Mouse (Mus musculus) kidney, embryonic 16.5 days (tissue): Measurements from ENCODE around the gene Evpl. TPM values are rescaled to one million over a fixed set of nuclear protein-coding genes. Genes with fewer than 3 reads are reported as not detected.

Experiments
- ATAC-seq: fragments of 200-750 bp; cut with Nextera tagmentation; 2 replicates; pipeline ENCODE4 v1.8.0; 2017; ENCODE audit warnings: moderate TSS enrichment; ENCODE audit not compliant: low FRiP score, low TSS enrichment
- H3K27ac ChIP-seq: fragments of 300-500 bp; sonication (generic); 2 replicates; pipeline ENCODE4 v1.5.1; 2014; ENCODE audit warnings: low read length
- H3K27me3 ChIP-seq: fragments of 300-500 bp; sonication (generic); 2 replicates; pipeline ENCODE4 v1.6.1; 2014; ENCODE audit warnings: low read length, control low read depth, mixed read lengths; ENCODE audit not compliant: insufficient read depth
- H3K36me3 ChIP-seq: fragments of 300-500 bp; sonication (generic); 2 replicates; pipeline ENCODE4 v1.6.1; 2014; ENCODE audit warnings: low read length, control low read depth, mixed read lengths; ENCODE audit not compliant: insufficient read depth
- H3K4me1 ChIP-seq: fragments of 300-500 bp; sonication (generic); 2 replicates; pipeline ENCODE4 v1.6.1; 2014; ENCODE audit warnings: low read length, control low read depth, mixed read lengths; ENCODE audit not compliant: insufficient read depth
- H3K4me2 ChIP-seq: fragments of 300-500 bp; sonication (generic); replicated peaks from 2 replicates; pipeline ENCODE4 v1.6.1; 2014; ENCODE audit warnings: low read depth, low read length
- H3K4me3 ChIP-seq: fragments of 300-500 bp; sonication (generic); 2 replicates; pipeline ENCODE4 v1.5.1; 2014; ENCODE audit warnings: mild to moderate bottlenecking, low read length
- H3K9ac ChIP-seq: fragments of 300-500 bp; sonication (generic); replicated peaks from 2 replicates; pipeline ENCODE4 v1.6.1; 2014; ENCODE audit warnings: low read length
- H3K9me3 ChIP-seq: fragments of 300-500 bp; sonication (generic); 2 replicates; pipeline ENCODE4 v1.6.1; 2016; ENCODE audit warnings: low read length, control low read depth
- WGBS: fragments of 180-500 bp; shearing (Covaris S2); extraction: QIAGEN DNeasy Blood & Tissue Kit; methylation state at CpG from one replicate; pipeline ENCODE4 v1.1.7; 2014; 5-methylcytosine and 5-hydroxymethylcytosine counted together
- polyA plus RNA-seq: library from polyadenylated mRNA; unstranded; fragments of >200 nt; fragmentation: Nextera tagmentation; extraction: Ambion mirVana; gene quantifications from 2 replicates; pipeline ENCODE4 v1.2.1, GENCODE M21; 2015

The Evpl gene
- polyA plus RNA-seq, 1 experiment from 2014 or later: 4.1 TPM

DNA sequence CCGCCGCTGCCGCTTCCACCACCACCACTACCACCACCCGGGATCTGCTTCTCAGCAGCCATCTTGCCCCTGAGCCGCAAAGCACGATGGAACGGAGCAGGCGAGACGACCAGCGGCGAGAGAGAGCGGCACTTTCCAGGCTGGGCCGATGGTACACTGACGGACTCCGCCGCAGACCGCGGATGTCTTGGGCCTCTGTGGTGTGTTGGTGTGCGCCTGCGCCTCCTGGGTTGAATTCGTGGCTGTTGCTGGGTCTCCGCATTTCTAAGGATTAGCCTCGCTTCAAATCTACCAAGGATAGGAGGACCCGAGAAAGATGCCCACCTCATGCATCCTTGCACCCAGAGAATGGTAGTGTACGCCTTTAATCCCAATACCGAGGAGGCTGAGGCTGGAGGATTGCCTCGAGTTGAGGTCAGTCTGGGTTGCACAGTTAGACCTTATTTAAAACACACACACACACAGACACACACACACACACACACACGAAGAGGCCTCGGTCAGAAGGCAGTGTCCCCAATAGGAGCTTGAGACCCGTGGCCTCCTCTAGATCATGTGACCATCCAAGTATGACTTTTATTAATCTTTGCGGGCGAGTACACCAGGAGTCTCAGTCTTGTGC, 36.3 kb upstream of the Evpl start, which contains the start of gene Srp68:
Gene Srp68 (minus strand): TSS at position 173 of the 622 bp plus-strand sequence.
- peak within 1 kb of the TSS; percentile 93 for H3K9ac ChIP-seq
- 2% methylated on average over 30 of the region's 32 CpGs for WGBS
- peak within 1 kb of the TSS; percentile 82 for H3K4me3 ChIP-seq
- no peaks in the 10 kb centered on the region for H3K9me3 ChIP-seq
- peak within 1 kb of the TSS; percentile 74 for H3K4me2 ChIP-seq
- peaks cover 22% of the 10 kb centered on the region for H3K4me1 ChIP-seq
- H3K36me3 ChIP-seq: peaks cover 16% of the 10 kb centered on the region
- H3K27me3 ChIP-seq: no peaks in the 10 kb centered on the region
- peak within 1 kb of the TSS; percentile 84 for H3K27ac ChIP-seq
- peak; percentile 98 for ATAC-seq

DNA sequence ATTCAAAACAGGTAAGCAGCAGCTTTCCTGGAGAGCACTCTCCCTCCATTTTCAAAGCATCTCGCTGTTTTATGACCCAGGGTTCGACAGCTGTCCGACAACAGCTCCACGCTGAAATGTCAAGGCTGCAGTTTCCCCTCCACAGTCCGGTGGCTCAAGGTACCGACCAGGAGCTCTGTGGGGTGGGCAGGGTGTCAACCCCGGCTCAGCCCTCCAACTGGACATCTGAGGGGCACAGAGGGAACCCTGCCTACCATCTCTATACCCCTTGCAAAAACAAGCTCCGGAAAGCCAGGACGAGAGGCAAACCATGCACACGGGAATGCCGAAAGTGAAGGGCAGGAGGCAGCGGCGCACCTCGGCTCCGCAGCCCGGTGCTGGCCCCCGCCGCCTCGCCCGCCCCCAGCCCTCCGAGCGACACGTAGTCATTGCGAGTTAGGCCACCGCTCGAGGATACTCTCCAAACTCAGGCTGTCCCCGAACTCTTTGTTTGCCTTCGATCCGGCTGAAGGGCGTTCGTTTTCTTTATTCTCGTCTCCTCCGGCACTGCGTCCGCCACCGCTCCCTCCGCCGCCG, 35.7 kb upstream of the Evpl start:
- ATAC-seq: 0 out of 2 replicates have a peak, but pooled peaks have one; percentile 30
- Histone ChIP-seq H3K27me3 (no peaks in the 10 kb centered on the region), H3K27ac (peak overlapping the region; percentile 84), H3K4me3 (peak overlapping the region; percentile 82), H3K4me1 (peaks cover 22% of the 10 kb centered on the region), H3K9me3 (no peaks in the 10 kb centered on the region), H3K9ac (peak overlapping the region; percentile 93), H3K36me3 (peaks cover 21% of the 10 kb centered on the region), H3K4me2 (peak overlapping the region; percentile 74)
- 0% methylated on average over 34 of the region's 39 CpGs for WGBS

DNA sequence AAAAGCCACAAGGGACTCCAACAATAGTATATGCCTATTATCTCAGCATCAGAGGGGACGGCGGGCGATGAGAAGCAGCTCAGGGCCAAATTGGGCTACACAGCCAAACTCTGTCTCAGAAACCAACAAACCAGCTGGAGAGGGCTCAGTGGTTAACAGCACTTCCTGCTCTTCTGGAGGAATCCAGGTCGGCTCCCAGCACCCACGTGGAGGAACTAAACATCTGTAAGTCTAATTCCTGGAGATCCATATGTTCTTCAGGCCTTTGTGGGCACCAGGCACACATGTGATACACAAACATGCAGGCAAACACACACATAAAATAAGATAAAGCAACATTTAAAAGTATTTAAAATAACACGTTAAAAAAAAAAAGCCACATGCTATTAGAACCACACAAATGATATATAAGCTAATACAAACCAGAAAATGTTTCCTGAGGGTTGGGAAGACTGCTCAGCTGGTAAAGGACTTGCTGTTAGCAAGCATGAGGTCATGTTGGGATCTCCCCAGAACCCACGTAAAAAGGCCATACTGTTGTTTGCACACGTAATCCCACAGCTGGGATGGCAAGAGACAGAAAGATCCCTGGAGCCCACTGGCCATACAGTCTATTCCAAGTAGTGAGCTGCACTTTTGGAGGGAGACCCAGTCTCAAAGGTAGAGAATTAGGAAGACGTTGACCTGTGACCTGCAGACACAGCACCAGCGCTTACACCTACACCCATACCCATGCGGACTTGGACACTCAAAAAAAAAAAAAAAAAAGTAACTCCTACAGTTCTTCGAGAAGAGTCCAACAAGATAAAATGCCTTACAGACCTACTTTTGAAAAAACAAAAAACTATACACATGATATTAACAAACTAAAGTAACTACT, 35.0 kb upstream of the Evpl start:
- peaks cover 28% of the 10 kb centered on the region for H3K36me3 ChIP-seq
- peaks cover 22% of the 10 kb centered on the region for H3K4me1 ChIP-seq
- 50% methylated on average over 12 of the region's 12 CpGs for WGBS
- H3K4me3 ChIP-seq: peak overlapping the region; percentile 82
- no peaks in the 10 kb centered on the region for H3K27me3 ChIP-seq
- no peak for ATAC-seq
- H3K9me3 ChIP-seq: no peaks in the 10 kb centered on the region
- H3K4me2 ChIP-seq: peak overlapping the region; percentile 74
- no peak overlapping the region for H3K27ac ChIP-seq
- H3K9ac ChIP-seq: peak overlapping the region; percentile 93

DNA sequence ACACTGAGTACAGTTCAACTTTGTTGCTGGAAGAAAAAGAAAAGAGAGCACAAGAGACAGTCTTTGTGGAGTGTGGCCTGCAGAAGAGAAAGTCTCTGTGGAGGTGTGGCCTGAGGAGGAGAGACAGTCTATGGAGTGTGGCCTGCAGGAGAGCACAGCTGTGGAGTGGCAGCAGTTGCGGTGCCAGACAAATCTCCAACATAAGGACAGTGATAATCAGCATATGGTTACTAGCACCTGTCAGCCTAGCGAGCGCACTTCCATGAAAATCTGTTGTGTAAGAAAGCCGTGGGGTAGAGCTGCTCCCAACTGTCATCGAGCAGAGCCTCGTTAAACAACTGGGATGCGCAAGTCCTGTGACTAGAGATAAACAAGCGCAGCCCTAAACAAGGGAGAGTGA, 31.7 kb upstream of the Evpl start:
- WGBS: 94% methylated on average over 8 of the region's 8 CpGs
- Histone ChIP-seq H3K4me1 (peaks cover 19% of the 10 kb centered on the region), H3K36me3 (peaks cover 58% of the 10 kb centered on the region), H3K27me3 (no peaks in the 10 kb centered on the region), H3K27ac (no peak overlapping the region), H3K4me2 (no peak overlapping the region), H3K4me3 (no peak overlapping the region), H3K9ac (no peak overlapping the region), H3K9me3 (no peaks in the 10 kb centered on the region)
- no peak for ATAC-seq

DNA sequence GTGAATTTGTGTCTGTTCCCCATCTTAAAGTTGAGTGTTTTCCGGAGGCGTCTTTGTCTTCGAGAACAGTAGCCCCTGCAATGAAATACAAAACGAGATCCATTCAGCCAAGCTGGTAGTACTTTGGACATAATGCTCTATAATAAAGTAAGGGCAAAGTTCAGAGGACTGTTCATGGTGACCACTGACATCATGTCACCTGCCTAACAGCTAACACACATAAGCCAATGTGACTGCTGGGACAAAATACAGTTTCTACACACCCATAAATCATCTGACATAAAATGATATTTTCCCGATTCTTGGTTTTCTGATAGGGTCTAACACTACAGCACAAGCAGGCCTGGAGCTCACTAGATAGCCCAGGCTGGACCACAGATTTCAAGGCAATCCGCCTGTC, 30.4 kb upstream of the Evpl start:
- H3K9me3 ChIP-seq: no peaks in the 10 kb centered on the region
- no peak for ATAC-seq

DNA sequence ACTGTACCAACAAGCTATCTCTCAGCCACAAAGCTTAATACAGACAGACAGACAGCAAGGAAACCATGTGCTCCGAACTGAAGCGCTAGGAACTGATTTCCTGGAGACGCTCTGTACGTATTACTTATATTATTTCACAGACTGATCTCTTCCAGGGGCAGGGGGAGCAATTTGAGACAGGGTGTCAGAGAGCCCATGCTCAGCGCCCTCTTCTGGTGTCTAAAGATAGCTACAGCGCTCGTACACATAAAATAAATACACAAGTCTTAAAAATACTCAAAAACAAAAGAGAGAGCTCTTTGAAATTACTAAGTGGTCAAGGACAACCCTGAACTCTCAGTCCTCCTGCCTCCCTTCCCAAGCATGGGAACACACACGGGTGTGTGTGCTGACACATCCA, 29.8 kb upstream of the Evpl start:
- no peak overlapping the region for H3K9ac ChIP-seq
- no peak overlapping the region for H3K4me2 ChIP-seq
- no peak overlapping the region for H3K4me3 ChIP-seq
- peaks cover 77% of the 10 kb centered on the region for H3K36me3 ChIP-seq
- H3K4me1 ChIP-seq: peaks cover 12% of the 10 kb centered on the region
- ATAC-seq: no peak
- 85% methylated on average over 8 of the region's 8 CpGs for WGBS
- H3K27me3 ChIP-seq: no peaks in the 10 kb centered on the region
- no peak overlapping the region for H3K27ac ChIP-seq
- H3K9me3 ChIP-seq: no peaks in the 10 kb centered on the region

More for the DNA sequence above, 30.4 kb upstream of the Evpl start:
- Histone ChIP-seq H3K36me3 (peaks cover 71% of the 10 kb centered on the region), H3K4me2 (no peak overlapping the region), H3K4me3 (no peak overlapping the region), H3K27ac (no peak overlapping the region), H3K9ac (no peak overlapping the region), H3K27me3 (no peaks in the 10 kb centered on the region), H3K4me1 (peaks cover 18% of the 10 kb centered on the region)
- WGBS: 94% methylated on average over 6 of the region's 6 CpGs

GRCm38 (mm10) chr11:116265850-116266249, 28.0 kb upstream of the Evpl start:
- no peak for ATAC-seq
- Histone ChIP-seq H3K4me3 (no peak overlapping the region), H3K27ac (no peak overlapping the region), H3K4me2 (no peak overlapping the region), H3K9ac (no peak overlapping the region), H3K27me3 (no peaks in the 10 kb centered on the region), H3K4me1 (no peaks in the 10 kb centered on the region), H3K36me3 (peaks cover 91% of the 10 kb centered on the region), H3K9me3 (no peaks in the 10 kb centered on the region)
- 92% methylated on average over 4 of the region's 4 CpGs for WGBS

DNA sequence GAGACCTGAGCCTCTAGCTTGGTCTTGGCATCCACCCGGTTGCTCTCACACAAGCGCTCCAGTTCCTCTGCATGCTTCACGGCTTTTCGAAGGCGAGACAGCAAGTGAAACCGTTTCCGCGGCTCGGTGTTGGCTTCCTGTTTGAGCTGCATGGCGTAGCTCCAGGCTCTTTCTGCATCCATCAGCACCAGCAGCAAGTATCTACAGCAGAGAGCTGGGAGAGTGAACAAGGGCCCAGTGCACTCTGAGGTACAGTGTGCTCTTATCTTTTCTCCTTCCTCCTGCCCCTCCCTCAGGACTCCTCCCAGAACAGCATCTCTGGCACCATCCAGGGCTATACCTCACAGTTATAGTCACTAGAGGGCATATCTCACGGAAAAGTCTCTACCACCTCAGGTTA, 27.5 kb upstream of the Evpl start:
- H3K9ac ChIP-seq: no peak overlapping the region
- WGBS: 85% methylated on average over 11 of the region's 11 CpGs
- no peak overlapping the region for H3K4me2 ChIP-seq
- no peak overlapping the region for H3K4me3 ChIP-seq
- H3K4me1 ChIP-seq: peaks cover 3% of the 10 kb centered on the region; the same call in 1 of the 2 replicates
- no peaks in the 10 kb centered on the region for H3K9me3 ChIP-seq
- H3K27me3 ChIP-seq: no peaks in the 10 kb centered on the region
- H3K36me3 ChIP-seq: peaks cover 93% of the 10 kb centered on the region
- H3K27ac ChIP-seq: no peak overlapping the region
- ATAC-seq: no peak; the same call in 1 of the 2 replicates

- H3K27ac ChIP-seq: peak overlapping the region; percentile 58
- no peaks in the 10 kb centered on the region for H3K27me3 ChIP-seq
- no peak overlapping the region for H3K9ac ChIP-seq
- H3K4me1 ChIP-seq: peaks cover 21% of the 10 kb centered on the region
- no peak overlapping the region for H3K4me3 ChIP-seq
- no peaks in the 10 kb centered on the region for H3K9me3 ChIP-seq
- peak; percentile 40; the same call in 1 of the 2 replicates for ATAC-seq
- WGBS: 61% methylated on average over 7 of the region's 7 CpGs
- H3K36me3 ChIP-seq: peaks cover 72% of the 10 kb centered on the region
- no peak overlapping the region for H3K4me2 ChIP-seq
Measured at GRCm38 (mm10) chr11:116260259-116260658, 22.4 kb upstream of the Evpl start.
